Mouse (Mus musculus): Measurements from ENCODE around the gene Cdkn1b.

DNA sequence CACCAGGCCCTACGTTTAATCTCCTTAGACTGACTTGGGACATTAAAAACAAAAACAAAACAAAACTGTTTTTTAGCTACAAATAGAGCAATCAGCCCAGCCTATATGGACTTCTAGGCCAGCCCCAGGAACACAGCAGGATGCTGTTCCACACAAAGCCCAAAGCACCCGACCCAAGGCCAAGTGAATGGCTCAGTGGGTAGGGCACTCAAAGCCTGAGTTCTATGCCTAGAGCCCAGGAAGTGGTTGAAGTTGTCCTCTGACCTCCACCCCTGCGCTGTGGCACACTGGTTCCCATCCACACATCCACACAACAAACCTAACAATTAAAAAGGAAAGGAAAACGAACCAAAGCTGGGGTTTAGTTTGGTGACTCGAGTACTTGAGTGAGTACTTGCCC lies 41.1 kb downstream of the Cdkn1b start:
- no peak for TF ChIP-seq CTCF (conservative IDR thresholded peaks at IDR 0.05; ENCODE audit: low read length)
- no peak for TF ChIP-seq NANOG (IDR thresholded peaks at IDR 0.05; ENCODE audit: borderline replicate concordance, low read length)

Measured in E14TG2a.4 (cell line).